Mouse (Mus musculus): ENCODE results near the gene Rnf166.
A peak's percentile ranks its signal among the peaks of the same experiment; 100 is the strongest.

Gene Rnf166

GRCm38 (mm10) chr8:122475580-122476320 is at the start of gene Rnf166, which contains the start of gene Ctu2:
Rnf166 (minus strand) TSS chr8:122476064.
Ctu2 (plus strand) TSS chr8:122476143.
- DNase-seq (ENCODE audit: low spot score in 2 of 2) = peak; percentile 80 to 87

- no peak for DNase-seq (ENCODE audit: low spot score in 2 of 2)
Measured at GRCm38 (mm10) chr8:122525004-122525403, 49.1 kb upstream of the Rnf166 start.

GRCm38 (mm10) chr8:122524506-122524905 is 48.6 kb upstream of the Rnf166 start:
- DNase-seq (ENCODE audit: low spot score in 2 of 2) = no peak

DNA sequence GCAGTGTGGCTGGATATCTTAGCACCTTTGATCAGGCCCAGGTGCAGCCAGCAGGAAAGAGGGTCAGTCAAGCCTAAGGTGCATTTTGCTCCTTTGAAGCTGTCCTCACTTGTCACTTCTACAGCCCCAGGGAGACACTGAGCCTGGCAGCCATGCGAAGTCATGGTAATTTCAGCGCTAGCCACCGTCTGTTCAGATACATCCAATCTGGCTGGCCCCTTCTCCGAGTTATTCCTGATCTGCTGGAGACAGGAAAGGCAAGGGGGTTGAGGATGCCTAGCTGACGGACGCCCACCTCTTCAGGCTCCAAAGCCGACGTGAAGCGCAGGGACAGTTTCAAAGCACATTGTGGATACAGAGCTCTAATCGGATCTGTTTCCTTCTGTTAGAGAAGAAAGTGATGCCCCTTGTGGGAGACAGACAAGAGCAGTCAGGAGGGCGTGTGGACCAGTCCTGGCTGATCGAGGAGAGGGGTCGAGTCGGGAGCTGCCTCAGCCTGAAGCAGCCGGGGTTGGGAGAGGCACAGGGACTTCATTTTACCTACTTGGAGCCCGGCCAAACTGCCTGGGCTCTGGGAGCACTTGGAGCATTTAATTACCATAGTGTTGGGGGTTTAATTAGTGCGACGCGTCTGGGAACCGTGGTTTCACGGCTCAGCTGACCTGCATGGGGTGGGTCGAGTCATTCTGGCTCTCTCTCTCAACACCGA is 47.9 kb upstream of the Rnf166 start:
- DNase-seq (ENCODE audit: low spot score in 2 of 2) = no peak

DNA sequence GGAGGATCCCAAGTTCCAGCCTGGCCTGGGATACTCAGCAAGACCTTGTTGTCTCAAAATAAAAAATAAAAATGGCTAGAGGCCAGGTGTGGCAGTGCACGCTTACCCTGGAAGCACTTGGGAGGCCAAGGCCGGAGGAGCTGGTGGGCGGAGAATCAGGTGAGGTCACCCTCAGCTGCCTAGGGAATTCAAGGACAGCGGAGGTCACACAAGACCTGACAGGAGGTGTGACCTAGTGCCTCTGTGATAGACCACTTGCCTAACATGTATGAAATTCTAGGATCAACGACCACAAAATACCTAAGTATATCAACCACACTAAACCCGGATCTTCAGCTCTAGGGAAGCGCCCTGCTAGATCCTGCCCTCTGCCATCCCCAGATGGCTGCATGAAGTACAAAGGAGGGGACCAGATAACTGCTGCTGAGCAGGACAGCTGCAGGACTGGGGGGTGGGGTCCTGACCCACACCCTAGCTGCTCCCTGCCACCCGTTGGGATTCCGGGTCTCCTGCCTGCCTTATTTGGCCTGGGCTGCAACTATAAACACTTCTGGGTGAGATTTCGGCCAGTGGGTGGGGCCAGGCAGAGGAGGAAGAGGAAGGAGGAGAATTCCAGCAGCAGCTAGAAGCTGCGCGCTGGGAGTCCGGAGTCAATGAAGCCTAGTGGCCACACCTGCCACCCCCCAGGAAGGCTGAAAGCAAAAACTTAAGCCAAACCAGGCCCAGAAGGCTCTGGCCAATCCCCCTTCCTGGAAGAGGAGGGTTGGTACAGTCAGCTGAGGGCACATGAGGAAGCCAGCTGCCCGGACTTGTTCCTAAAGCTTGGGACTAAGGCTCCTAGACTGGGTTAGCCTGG is 47.2 kb upstream of the Rnf166 start:
- peak; percentile 61 to 64 for DNase-seq (ENCODE audit: low spot score in 2 of 2)

- DNase-seq (ENCODE audit: low spot score in 2 of 2) = no peak
Measured at GRCm38 (mm10) chr8:122520611-122521010, 44.7 kb upstream of the Rnf166 start.

DNA sequence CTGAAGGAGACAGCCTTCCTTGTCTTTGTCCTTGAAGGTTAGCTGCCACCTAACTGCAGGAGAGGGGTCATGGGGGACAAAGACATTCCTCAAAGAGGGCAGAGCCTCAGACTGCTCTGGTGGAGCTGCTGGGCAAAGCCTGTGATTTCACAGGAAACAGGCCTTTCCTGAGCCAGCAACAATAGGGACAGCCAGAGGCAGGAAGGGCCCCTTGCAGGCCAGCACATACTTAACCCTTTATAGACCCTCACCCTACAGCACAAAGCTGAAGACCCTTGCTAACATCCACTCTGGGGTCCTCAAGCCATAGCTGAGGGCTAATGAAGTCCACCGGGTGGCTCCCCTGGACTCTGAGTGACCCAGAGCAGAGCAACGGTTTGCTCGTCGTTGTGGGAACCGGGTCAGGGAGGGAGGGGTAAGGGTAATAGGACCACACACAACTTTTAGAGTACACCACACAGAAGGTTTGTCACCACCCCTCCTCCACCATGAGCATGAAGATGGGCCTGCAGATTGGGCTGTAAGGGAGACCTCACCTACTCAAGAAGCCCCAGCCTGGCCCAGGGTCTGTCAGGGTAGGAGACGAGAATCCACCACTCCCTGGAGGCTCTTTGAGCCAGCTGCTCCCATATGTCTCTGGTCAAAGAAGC is 41.8 kb upstream of the Rnf166 start:
- DNase-seq (ENCODE audit: low spot score in 2 of 2) = no peak

DNA sequence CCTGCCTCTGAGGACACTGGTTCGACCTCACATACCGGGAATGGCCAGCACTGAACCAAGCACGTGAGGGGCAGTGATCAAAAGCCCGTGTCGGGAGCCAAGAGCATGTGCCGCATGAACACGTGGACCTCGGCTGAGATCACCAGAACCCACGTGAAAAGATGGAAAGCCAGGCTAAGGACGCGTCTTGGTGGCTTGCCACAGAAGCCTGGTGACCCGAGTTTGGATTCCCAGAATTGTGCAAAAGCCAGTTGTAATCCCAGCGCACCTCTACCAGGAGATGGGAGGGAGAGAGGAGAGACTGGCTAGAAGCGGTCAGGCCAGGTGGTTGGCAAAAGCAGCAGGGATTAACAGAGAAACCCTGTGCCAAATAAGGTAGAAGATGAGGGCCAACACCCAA is 39.8 kb upstream of the Rnf166 start:
- DNase-seq (ENCODE audit: low spot score in 2 of 2) = no peak

DNA sequence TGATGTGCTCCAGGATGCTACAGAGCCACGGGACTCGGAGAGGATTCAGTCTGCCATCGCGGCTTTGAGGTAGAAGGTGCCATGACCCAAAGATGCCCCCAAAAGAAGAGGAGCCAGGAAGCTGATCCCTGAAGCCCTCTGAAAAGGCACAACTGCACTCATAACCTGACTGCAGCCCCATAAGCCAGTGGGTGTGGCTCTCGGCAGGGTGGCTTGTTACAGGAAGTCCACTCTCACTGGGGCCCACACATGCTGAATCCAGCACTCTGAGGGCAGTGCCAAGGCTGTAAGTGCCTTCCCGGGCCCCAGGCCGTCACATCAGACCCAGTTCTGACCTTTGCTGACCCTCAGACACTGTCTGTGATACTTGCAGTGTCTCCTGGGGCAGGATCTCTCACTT is 36.5 kb upstream of the Rnf166 start:
- no peak for DNase-seq (ENCODE audit: low spot score in 2 of 2)

- peak in 1 of 2 experiments; percentile 51 for DNase-seq (ENCODE audit: low spot score in 2 of 2)
Measured at GRCm38 (mm10) chr8:122511552-122511951, 35.7 kb upstream of the Rnf166 start.

- peak; percentile 53 to 64 for DNase-seq (ENCODE audit: low spot score in 2 of 2)
Measured at GRCm38 (mm10) chr8:122500856-122501255, 25.0 kb upstream of the Rnf166 start.

DNA sequence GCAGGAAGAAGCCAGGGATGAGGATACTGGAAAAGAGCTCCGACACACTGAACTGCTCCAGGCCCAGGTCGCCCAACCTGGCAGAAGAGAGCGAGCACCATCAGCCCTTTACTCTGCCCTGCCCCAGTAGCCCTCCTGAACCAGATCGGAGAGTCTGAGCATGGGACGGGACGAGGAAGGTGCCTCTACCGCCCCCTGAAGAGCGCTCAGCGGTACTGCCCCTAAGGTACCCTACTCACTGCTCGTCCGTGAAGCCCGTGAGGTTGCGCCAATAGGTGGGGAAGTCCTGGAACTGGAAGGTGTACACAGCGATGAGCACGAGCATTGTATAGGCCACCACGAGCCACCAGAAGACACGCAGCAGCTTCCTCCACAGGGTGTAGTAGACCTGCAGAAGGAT is 22.0 kb upstream of the Rnf166 start:
- DNase-seq (ENCODE audit: low spot score in 2 of 2) = no peak

GRCm38 (mm10) chr8:122497016-122497734 is 21.3 kb upstream of the Rnf166 start:
- no peak for DNase-seq (ENCODE audit: low spot score in 2 of 2)

- DNase-seq (ENCODE audit: low spot score in 2 of 2) = no peak
Measured at GRCm38 (mm10) chr8:122488387-122488786, 12.5 kb upstream of the Rnf166 start.

- no peak for DNase-seq (ENCODE audit: low spot score in 2 of 2)
Measured at GRCm38 (mm10) chr8:122484831-122485230, 9.0 kb upstream of the Rnf166 start.

DNA sequence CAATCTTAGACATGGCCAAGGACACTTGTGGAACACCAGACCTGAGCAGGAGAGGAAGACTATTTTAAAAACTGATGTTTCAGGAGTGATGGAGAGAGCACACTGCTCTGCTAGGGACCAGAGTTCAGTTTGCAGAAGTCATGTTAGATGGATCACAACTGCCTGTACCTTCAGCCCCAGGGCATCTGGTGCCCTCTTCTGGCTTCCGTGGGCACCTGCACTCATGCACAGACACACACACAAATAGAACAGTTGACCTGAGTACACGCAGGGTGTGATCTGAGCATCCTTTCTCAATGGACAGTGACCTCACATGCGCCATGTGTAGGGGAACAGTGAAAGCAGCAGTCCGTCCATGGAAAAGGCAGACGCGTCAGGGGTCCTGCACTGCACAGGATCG is 8.0 kb upstream of the Rnf166 start:
- no peak for DNase-seq (ENCODE audit: low spot score in 2 of 2)

GRCm38 (mm10) chr8:122482448-122482847 is 6.6 kb upstream of the Rnf166 start:
- DNase-seq (ENCODE audit: low spot score in 2 of 2) = no peak

DNA sequence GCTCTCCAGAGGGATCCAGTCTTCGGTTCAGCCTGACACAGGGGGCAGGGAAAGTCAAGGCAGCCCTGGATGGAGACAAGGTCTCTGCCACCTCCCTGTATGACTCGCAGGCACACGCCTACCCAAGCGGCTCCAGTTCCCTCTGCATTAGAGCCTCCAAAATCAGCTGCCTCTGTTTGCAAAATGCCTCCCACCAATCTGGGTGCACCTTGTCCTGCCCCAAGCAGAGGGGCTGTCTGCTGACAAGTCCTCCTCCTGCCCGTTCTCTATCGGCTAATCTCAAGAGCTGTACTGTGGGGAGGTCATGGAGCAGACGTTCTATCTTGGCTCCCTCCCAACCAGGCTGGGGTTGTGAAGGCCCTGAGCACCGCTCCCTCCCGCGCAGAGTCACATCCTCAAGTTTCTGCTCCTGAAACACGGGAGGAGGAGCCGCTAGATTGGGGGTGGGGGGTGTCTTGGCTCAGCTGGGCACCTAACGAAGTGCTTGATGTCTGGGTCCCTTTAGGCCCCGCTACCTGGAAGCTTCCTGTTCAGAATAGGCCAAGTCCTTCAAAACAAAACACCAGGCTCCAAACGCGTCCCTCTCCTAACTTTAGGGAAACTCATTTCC is 808 bp downstream of the Rnf166 start:
- DNase-seq (ENCODE audit: low spot score in 2 of 2) = peak in 1 of 2 experiments; percentile 41

DNA sequence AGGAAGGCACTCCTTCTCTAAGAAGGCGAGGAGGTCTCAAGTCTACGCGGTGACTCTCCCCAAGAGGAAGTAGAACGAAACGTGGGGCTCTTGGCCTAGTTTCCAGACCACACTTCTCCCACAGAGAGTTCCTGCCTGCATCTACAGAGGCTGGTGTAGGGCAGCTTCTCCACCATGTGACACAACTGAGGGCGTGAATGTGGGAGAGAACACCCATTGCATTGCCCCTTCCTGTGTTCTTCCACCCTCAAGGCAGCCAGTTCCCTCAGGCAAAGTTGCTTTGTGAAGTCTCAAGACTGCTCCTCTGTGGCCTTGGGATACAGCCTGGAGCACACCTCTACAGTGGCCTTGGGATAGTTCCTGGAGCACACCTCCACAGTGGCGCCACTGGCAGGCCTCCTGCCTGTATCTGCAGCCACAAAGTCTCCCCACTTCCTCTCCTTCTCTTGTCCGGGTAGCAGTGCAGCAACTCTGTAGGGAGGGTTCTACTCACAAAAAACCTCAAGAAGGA is 1.9 kb downstream of the Rnf166 start:
- DNase-seq (ENCODE audit: low spot score in 2 of 2) = no peak

- DNase-seq (ENCODE audit: low spot score in 2 of 2) = no peak
Measured at GRCm38 (mm10) chr8:122470691-122471090, 5.2 kb downstream of the Rnf166 start.
